Mouse (Mus musculus) macrophage (primary cell): ENCODE measurements around the gene Dzip1. TPM values are rescaled to one million over a fixed set of nuclear protein-coding genes. Genes with fewer than 3 reads are reported as not detected.

Experiments
- H3K27ac ChIP-seq: fragments of 350-480 bp; formaldehyde crosslinking; 2 replicates; pipeline ENCODE4 v1.9.0; 2021
- H3K36me3 ChIP-seq: fragments of 350-480 bp; formaldehyde crosslinking; 2 replicates; pipeline ENCODE4 v1.9.0; 2021; ENCODE audit errors: inconsistent target
- H3K4me3 ChIP-seq: fragments of 350-480 bp; formaldehyde crosslinking; 2 replicates; pipeline ENCODE4 v1.9.0; 2021; ENCODE audit errors: inconsistent target
- H3K79me2 ChIP-seq: fragments of 350-480 bp; formaldehyde crosslinking; 2 replicates; pipeline ENCODE4 v1.9.0; 2021; ENCODE audit errors: inconsistent target
- whole genome bisulfite sequencing: methylation state at CpG from one replicate; pipeline ENCODE4 v1.1.7; 2026; ENCODE audit warnings: inconsistent platforms; ENCODE audit not compliant: missing documents; 5-methylcytosine and 5-hydroxymethylcytosine counted together
- polyA plus RNA-seq: library from polyadenylated mRNA; stranded (reverse); fragments of 250-400 nt; gene quantifications from 3 replicates; pipeline ENCODE4 v1.2.4, GENCODE M21; 2018; ENCODE audit warnings: inconsistent platforms

The Dzip1 gene
- polyA plus RNA-seq, 1 experiment from 2014 or later, result 0.09 TPM

DNA sequence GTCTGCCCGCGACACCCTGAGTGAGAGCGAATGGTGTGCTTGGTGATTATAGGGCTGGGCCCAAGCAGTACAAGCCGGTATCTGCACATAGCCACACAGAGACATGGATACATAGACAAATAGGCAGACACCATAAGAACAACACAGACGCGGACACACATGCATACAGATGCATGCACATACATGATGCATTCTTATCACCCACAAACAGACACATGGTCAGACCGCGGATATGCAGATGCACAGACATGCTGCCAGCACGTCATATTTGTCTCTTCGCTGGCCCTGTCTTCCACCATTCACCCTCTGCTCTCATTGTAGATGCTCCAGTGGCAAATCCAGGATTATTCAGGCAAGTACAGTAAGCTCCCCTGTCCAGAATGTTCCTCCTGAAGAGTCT, 78.4 kb downstream of the Dzip1 start:
- H3K36me3 ChIP-seq, result no peaks in the 10 kb centered on the region
- H3K27ac ChIP-seq, result no peak overlapping the region
- no peak overlapping the region for H3K4me3 ChIP-seq
- H3K79me2 ChIP-seq, result no peaks in the 10 kb centered on the region
- WGBS, result 95% methylated on average over 10 of the region's 10 CpGs

DNA sequence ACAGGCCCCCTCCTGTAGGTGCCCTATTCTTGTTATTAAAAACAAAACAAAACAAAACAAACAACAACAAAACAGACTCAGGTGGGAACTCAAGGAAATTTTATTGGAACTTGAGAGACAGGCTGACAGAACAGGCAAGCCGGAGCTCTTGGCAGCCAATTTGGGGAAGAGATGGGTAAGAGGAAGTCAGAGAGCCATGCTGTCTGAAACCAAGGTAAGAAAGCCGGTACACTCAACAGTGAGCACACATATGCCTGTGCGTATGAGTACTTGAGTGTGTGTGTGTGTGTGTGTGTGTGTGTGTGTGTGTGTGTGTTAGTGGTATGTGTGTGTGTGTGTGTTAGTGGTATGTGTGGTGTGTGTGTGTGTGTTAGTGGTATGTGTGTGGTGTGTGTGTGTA, 82.9 kb downstream of the Dzip1 start:
- Histone ChIP-seq H3K4me3 (no peak overlapping the region), H3K36me3 (no peaks in the 10 kb centered on the region), H3K79me2 (no peaks in the 10 kb centered on the region), H3K27ac (no peak overlapping the region)
- 10% methylated on average over 3 of the region's 3 CpGs for WGBS

DNA sequence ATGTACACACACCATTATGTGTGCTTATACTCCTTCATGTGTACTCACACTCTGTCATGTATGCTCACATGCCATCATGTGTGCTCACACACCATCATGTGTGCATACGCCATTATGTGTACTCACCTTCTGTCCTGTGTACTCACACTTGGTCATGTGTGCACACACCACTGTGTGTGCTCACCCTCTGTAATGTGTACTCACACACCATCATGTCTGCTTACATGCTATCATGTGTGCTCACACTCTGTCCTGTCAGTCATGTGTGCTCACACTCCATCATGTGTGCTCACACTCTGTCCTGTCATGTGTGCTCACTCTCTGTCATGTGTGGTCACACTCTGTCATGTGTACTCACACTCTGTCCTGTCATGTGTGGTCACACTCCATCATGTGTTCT, 85.2 kb downstream of the Dzip1 start:
- 90% methylated on average over 1 of the region's 1 CpGs for WGBS
- H3K4me3 ChIP-seq, result no peak overlapping the region
- no peaks in the 10 kb centered on the region for H3K36me3 ChIP-seq

DNA sequence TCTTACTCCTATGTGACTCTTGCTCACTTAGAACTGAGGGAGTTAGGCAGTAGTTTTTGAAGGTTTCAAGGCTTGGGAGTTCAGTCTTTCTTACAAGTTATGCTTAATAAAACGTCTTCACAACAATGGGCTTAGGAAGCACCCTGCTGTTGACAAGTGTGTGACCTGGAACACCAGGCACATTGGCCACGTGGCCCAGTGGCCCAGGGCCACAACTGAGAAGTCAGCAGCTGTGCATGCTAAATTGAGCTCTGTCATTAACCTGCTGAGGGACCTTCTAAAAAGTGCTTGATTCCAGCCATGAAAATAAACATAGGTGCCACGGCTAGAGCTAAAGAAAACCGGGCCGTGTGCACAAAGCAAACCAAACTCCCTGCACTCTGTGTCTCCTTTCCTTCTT, 85.8 kb downstream of the Dzip1 start:
- no peaks in the 10 kb centered on the region for H3K36me3 ChIP-seq
- no peaks in the 10 kb centered on the region for H3K79me2 ChIP-seq
- WGBS, result 93% methylated on average over 5 of the region's 5 CpGs
- H3K4me3 ChIP-seq, result no peak overlapping the region
- H3K27ac ChIP-seq, result no peak overlapping the region

More for the DNA sequence above, 85.2 kb downstream of the Dzip1 start:
- Histone ChIP-seq H3K27ac (no peak overlapping the region), H3K79me2 (no peaks in the 10 kb centered on the region)

DNA sequence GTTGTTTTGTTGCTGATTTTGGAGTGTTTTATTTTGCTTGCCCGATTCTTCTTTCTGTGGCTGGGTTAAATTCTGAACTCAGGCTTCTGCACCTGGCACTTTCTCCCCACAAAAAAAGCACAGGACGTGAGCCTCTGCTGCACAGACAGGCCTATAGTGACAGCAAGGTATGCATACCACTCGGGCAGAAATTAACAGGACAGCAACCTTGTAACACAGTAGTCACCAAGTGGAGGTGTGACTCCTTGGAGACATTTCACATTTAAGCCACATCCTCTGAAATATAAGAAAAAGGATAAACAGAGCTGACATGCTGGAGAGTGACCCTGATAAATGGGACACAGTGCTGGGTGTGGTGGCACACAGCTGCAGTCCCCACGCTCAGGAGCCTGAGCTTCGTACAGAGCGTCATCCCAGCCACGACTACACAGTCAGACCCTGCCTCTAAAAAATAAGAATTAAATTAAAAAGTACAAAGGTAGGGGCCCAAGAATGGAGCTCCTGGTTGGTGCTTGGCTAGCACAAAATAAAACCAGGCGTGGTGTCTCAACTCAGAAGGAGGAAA, 86.6 kb downstream of the Dzip1 start:
- Histone ChIP-seq H3K4me3 (no peak overlapping the region), H3K36me3 (no peaks in the 10 kb centered on the region), H3K79me2 (no peaks in the 10 kb centered on the region), H3K27ac (no peak overlapping the region)
- 93% methylated on average over 8 of the region's 8 CpGs for WGBS

DNA sequence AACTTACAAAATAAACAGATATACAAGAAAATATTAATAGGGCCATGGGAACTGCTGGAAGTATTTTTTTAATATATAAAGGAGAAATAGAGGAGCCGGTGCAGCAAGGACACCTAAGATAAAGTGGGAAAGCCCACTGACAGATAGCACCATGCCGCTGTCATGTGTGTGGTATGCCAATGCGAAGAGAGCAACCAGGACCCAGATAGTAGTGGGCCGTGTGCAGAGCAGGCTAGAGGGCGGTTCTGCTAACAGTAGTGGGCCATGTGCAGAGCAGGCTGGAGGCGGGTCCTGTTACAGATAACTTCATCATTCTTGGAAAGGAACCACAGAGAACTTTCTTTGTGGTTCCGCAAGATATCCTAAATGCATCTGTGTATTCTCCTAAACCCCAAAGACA, 88.5 kb downstream of the Dzip1 start:
- Histone ChIP-seq H3K79me2 (no peaks in the 10 kb centered on the region), H3K4me3 (no peak overlapping the region), H3K36me3 (no peaks in the 10 kb centered on the region), H3K27ac (no peak overlapping the region)
- WGBS, result 91% methylated on average over 7 of the region's 7 CpGs

DNA sequence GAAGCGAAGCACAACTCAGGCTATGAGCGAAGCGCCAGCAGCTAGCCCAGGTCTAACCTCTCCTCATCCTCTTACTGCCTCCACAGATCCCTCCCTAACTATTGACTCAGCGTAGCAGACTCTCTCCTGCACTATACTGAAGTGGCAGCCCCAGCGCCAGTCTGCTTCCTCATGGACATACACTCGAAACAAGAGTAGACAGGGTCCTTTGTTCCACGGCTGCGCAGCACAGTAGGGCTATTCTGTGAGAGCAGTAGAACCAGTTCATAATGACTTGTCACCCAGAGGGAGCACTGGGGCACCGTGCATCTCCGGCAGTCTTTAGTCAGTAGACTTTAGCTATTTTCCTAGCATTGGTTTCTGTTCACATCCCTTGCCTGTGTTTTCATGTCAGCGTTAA, 89.1 kb downstream of the Dzip1 start:
- 96% methylated on average over 11 of the region's 11 CpGs for WGBS
- Histone ChIP-seq H3K27ac (no peak overlapping the region), H3K36me3 (no peaks in the 10 kb centered on the region), H3K4me3 (no peak overlapping the region), H3K79me2 (no peaks in the 10 kb centered on the region)

DNA sequence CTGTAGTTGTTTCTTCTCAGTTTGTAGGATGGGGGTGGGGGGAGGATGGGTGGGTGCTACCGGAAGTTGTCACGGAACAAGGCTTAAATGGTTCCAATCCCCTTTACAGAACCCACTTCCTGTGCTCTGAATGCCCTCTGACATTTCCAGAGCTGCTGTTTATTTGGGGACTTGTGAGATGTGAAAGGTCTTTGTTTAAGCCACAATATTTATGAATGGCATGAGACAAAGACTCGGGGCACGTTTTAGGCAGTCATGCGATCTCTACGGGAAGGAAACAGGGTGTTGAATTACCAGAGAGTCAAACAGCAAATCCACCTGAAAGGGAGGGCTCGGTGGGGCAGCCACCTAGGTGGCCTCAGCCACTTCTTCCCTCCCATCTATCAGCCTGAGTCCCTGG, 90.9 kb downstream of the Dzip1 start:
- Histone ChIP-seq H3K27ac (no peak overlapping the region), H3K36me3 (no peaks in the 10 kb centered on the region), H3K79me2 (no peaks in the 10 kb centered on the region), H3K4me3 (no peak overlapping the region)
- 10% methylated on average over 7 of the region's 7 CpGs for WGBS

DNA sequence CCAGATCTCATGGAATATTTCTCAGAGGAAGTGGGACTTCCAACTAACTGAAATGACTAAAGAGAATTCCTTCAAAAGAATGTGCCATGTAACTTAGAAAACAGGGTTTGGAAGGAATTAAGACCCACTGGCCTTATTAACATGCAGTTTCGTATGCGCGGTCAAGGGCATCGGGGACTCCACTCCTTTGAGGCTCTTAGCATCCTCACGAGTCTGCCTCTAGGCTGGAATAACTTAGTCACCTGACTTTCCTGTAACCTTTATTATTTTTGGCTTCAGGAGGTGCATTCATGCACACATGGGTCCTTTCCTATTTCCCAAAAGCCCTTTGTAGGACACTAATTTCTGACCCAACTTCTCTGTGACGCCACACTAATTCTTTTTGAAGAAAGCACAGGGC, 92.0 kb downstream of the Dzip1 start:
- WGBS, result 86% methylated on average over 6 of the region's 6 CpGs
- Histone ChIP-seq H3K4me3 (no peak overlapping the region), H3K36me3 (no peaks in the 10 kb centered on the region), H3K79me2 (no peaks in the 10 kb centered on the region), H3K27ac (no peak overlapping the region)

DNA sequence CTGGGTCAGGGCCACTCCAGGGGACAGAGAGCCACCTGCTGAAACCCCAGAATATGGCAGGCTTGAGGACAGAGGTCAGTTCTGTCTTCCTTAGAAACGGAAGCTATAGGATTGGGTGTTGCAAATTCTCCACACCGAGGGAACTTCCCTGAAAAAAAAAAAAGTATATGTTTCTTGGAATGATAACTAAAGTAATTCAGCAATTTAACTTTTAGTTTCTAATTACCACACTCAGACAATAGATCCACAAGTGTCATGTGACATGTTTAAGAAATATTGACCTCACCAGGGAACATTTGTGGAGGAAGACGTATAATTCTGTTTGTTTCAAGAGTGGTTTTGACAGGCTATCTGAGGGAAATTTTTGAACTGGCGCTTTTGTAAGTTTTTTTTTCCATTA, 93.7 kb downstream of the Dzip1 start:
- Histone ChIP-seq H3K4me3 (no peak overlapping the region), H3K27ac (no peak overlapping the region), H3K36me3 (no peaks in the 10 kb centered on the region), H3K79me2 (no peaks in the 10 kb centered on the region)
- WGBS, result 86% methylated on average over 4 of the region's 4 CpGs

DNA sequence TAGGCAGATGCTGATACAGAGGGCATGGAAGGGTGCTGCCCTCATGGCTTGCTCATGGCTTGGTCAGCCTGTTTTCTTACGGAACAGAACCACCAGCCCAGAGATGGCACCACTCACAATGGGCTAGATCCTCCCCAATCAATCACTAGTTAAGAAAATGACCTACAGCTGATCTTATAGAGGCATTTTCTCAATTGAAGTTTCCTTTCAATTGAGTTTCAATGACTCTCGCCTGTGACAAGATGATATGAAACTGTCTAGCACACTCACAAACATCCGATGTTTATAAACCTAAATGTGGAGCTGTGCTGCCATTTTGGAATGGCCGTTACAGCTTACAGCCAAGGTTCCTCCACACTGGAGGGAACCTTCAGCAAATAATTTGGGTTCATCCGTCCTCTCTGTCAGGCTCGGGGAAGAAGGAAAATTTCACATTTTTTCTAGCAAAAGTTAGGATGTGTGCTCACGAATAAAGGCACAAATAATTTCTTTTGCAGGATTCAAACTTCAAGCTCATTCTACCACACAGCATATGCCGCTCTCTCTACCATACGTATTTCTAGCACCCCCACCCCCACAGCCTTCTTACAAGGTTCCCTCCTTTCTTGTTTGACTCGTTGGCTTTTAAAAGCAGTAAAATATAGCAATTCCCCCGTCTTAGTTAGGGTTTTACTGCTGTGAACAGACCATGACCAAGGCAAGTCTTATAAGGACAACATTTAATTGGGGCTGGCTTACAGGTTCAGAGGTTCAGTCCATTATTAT, 95.7 kb downstream of the Dzip1 start:
- no peak overlapping the region for H3K4me3 ChIP-seq
- WGBS, result 89% methylated on average over 10 of the region's 11 CpGs
- no peaks in the 10 kb centered on the region for H3K79me2 ChIP-seq
- no peak overlapping the region for H3K27ac ChIP-seq
- H3K36me3 ChIP-seq, result no peaks in the 10 kb centered on the region

DNA sequence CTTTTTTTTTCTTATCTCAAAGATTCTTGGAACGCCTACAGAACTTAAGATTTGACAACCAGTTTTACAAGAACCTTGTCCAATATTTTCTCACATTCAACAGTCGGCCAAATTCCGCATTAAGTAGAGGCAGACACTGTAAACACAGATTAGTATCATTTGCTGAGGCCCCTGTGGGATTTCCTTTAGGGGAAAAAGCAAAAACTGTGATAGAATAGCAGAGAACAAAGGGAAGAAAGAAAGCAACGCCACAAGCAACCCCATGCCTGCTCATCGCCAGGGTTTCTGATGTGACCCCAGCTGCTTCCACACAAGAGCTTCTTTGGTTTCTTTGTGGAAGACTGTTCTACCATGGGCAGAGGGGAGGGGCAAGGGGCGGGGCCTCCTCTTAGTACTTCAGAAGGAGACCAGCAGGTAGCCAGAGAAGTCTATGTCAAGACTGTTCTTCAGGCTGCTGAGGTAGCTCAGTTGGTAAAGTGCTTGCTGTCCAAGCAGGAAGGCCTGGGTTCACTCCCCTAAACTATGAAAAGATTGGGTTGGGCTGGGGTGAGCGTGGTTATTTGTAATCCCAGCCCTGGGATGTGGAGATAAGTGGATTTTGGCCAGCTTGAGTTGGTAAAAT, 97.9 kb downstream of the Dzip1 start:
- H3K4me3 ChIP-seq, result no peak overlapping the region
- WGBS, result 87% methylated on average over 7 of the region's 7 CpGs
- H3K36me3 ChIP-seq, result no peaks in the 10 kb centered on the region
- no peak overlapping the region for H3K27ac ChIP-seq
- no peaks in the 10 kb centered on the region for H3K79me2 ChIP-seq

DNA sequence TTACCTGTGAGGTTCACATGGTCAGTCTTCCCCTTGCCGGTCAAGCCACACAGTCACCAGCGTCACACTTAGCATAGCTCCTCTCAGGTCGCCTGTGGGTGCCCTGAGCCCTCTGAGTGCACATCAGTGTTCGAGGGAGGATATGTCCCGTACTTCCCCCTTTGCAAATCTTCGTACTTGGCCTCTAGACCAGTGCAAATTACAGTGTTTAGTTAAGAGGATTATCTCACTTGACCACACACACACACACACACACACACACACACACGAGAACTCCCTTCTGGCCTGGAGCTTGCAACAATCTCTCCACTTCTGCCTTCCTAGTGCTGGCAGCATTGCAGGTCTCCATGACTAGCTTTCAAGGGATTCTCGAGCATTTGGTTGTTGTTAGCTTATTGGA, 98.9 kb downstream of the Dzip1 start:
- no peak overlapping the region for H3K27ac ChIP-seq
- no peaks in the 10 kb centered on the region for H3K36me3 ChIP-seq
- H3K79me2 ChIP-seq, result no peaks in the 10 kb centered on the region
- no peak overlapping the region for H3K4me3 ChIP-seq
- WGBS, result 74% methylated on average over 7 of the region's 8 CpGs
